Mouse (Mus musculus): ENCODE data around the gene Myb. TPM values are rescaled to one million over a fixed set of nuclear protein-coding genes. Genes with fewer than 3 reads are reported as not detected.

Gene Myb
- polyA plus RNA-seq, 1 experiment: 8.4 TPM

- TF ChIP-seq POLR2A (IDR thresholded peaks at IDR 0.05; ENCODE audit: low read depth, low read length) (no peak), CTCF (IDR thresholded peaks at IDR 0.05; ENCODE audit: extremely low read depth, insufficient read length, insufficient replicate concordance, low read depth, low read length) (no peak)
- Histone ChIP-seq H3K27ac (ENCODE audit: insufficient read depth, low read depth, low read length) (no peak overlapping the region), H3K4me1 (ENCODE audit: control insufficient read depth, insufficient read depth, insufficient read length, low read length) (no peaks in the 10 kb centered on the region), H3K4me3 (ENCODE audit: low read depth, low read length) (no peak overlapping the region), H3K36me3 (ENCODE audit: control insufficient read depth, insufficient read depth, low read length) (no peaks in the 10 kb centered on the region), H3K27me3 (ENCODE audit: control insufficient read depth, insufficient read depth, low read length) (no peaks in the 10 kb centered on the region)
- WGBS: 92% methylated on average over 8 of the region's 8 CpGs
Measured at GRCm38 (mm10) chr10:21168466-21168865, 7.7 kb upstream of the Myb start.

DNA sequence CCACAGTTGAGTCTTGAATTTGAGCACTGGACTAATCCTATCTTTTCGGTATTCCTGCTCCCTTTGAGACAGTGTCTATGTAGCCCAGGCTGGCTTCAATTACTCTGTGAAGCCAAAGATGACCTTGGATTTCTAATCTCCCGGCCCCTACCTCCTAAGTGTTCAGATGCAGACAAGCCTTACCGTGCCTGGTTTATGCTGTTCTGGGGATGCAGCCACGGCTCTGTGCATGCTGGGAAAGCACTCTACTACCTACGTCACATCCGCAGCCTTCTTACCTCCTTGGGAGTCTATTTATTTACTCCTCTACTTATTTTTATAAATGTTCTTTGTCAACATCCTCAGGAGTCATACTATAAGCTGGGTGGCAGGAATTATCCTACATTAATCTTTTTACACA lies 7.1 kb upstream of the Myb start:
- WGBS: 95% methylated on average over 6 of the region's 6 CpGs
- no peak overlapping the region for H3K27ac ChIP-seq (ENCODE audit: insufficient read depth, low read depth, low read length)
- TF ChIP-seq POLR2A (IDR thresholded peaks at IDR 0.05; ENCODE audit: low read depth, low read length) (no peak), CTCF (IDR thresholded peaks at IDR 0.05; ENCODE audit: extremely low read depth, insufficient read length, insufficient replicate concordance, low read depth, low read length) (no peak)
- H3K4me1 ChIP-seq (ENCODE audit: control insufficient read depth, insufficient read depth, insufficient read length, low read length): no peaks in the 10 kb centered on the region
- H3K27me3 ChIP-seq (ENCODE audit: control insufficient read depth, insufficient read depth, low read length): no peaks in the 10 kb centered on the region
- no peak overlapping the region for H3K4me3 ChIP-seq (ENCODE audit: low read depth, low read length)
- H3K36me3 ChIP-seq (ENCODE audit: control insufficient read depth, insufficient read depth, low read length): no peaks in the 10 kb centered on the region

DNA sequence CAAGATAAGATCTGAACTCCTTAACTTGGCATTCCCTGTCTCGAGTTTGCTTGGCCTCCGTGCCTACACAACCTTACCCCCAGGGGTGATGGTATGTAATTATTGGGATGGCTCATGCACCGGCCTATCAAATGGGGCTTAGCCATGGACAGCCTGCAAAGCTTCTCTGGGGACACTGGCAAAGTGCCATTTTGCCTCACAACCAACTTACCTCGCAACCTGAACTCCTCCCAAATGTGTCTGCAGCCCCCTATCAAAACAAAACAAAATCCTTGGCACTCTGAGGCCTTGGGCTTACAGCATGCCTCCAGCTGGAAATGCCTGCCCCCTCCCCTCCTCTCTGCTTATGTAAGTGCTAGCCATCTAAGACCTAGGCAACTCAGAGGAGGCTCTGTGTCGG lies 6.4 kb upstream of the Myb start:
- H3K27ac ChIP-seq (ENCODE audit: insufficient read depth, low read depth, low read length): no peak overlapping the region
- no peak for TF ChIP-seq POLR2A (IDR thresholded peaks at IDR 0.05; ENCODE audit: low read depth, low read length)
- TF ChIP-seq CTCF (IDR thresholded peaks at IDR 0.05; ENCODE audit: extremely low read depth, insufficient read length, insufficient replicate concordance, low read depth, low read length): no peak
- no peaks in the 10 kb centered on the region for H3K36me3 ChIP-seq (ENCODE audit: control insufficient read depth, insufficient read depth, low read length)
- H3K4me1 ChIP-seq (ENCODE audit: control insufficient read depth, insufficient read depth, insufficient read length, low read length): no peaks in the 10 kb centered on the region
- H3K4me3 ChIP-seq (ENCODE audit: low read depth, low read length): no peak overlapping the region
- H3K27me3 ChIP-seq (ENCODE audit: control insufficient read depth, insufficient read depth, low read length): no peaks in the 10 kb centered on the region
- 93% methylated on average over 5 of the region's 5 CpGs for WGBS

GRCm38 (mm10) chr10:21165411-21165810 lies 4.6 kb upstream of the Myb start:
- peaks cover 8% of the 10 kb centered on the region; the same call in 1 of the 2 replicates for H3K27me3 ChIP-seq (ENCODE audit: control insufficient read depth, insufficient read depth, low read length)
- no peak for TF ChIP-seq POLR2A (IDR thresholded peaks at IDR 0.05; ENCODE audit: low read depth, low read length)
- TF ChIP-seq CTCF (IDR thresholded peaks at IDR 0.05; ENCODE audit: extremely low read depth, insufficient read length, insufficient replicate concordance, low read depth, low read length): no peak
- no peaks in the 10 kb centered on the region for H3K36me3 ChIP-seq (ENCODE audit: control insufficient read depth, insufficient read depth, low read length)
- no peak overlapping the region for H3K27ac ChIP-seq (ENCODE audit: insufficient read depth, low read depth, low read length)
- WGBS: 99% methylated on average over 4 of the region's 4 CpGs
- H3K4me3 ChIP-seq (ENCODE audit: low read depth, low read length): no peak overlapping the region
- no peaks in the 10 kb centered on the region; the same call in 1 of the 2 replicates for H3K4me1 ChIP-seq (ENCODE audit: control insufficient read depth, insufficient read depth, insufficient read length, low read length)

DNA sequence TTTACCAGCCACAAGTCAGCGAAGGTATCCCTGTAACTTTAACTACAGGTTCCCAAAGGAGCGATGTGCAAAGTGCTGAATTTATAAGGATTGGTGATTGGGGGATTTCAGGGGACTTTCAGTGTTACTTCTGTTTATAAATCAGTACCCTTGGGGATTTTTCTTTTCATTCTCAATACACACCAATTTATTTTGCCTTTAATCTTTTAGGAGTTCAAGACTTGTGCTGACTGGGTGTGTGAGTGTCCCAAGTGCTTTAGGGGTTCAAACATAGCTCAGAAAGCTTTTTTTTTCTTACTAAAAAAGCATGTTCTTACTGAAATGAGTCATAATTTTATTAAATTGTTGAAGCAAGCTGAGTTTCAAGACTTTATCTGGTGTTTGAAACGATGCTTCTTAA lies 1.3 kb upstream of the Myb start:
- H3K4me3 ChIP-seq (ENCODE audit: low read depth, low read length): no peak overlapping the region
- TF ChIP-seq POLR2A (IDR thresholded peaks at IDR 0.05; ENCODE audit: low read depth, low read length) (no peak), CTCF (IDR thresholded peaks at IDR 0.05; ENCODE audit: extremely low read depth, insufficient read length, insufficient replicate concordance, low read depth, low read length) (no peak)
- no peaks in the 10 kb centered on the region for H3K36me3 ChIP-seq (ENCODE audit: control insufficient read depth, insufficient read depth, low read length)
- 82% methylated on average over 3 of the region's 3 CpGs for WGBS
- H3K27me3 ChIP-seq (ENCODE audit: control insufficient read depth, insufficient read depth, low read length): peaks cover 8% of the 10 kb centered on the region
- no peak overlapping the region for H3K27ac ChIP-seq (ENCODE audit: insufficient read depth, low read depth, low read length)
- no peaks in the 10 kb centered on the region; the same call in 1 of the 2 replicates for H3K4me1 ChIP-seq (ENCODE audit: control insufficient read depth, insufficient read depth, insufficient read length, low read length)

- TF ChIP-seq CTCF (IDR thresholded peaks at IDR 0.05; ENCODE audit: extremely low read depth, insufficient read length, insufficient replicate concordance, low read depth, low read length) (no peak), POLR2A (IDR thresholded peaks at IDR 0.05; ENCODE audit: low read depth, low read length) (no peak)
- peak overlapping the region; percentile 95 for H3K4me3 ChIP-seq (ENCODE audit: low read depth, low read length)
- H3K27me3 ChIP-seq (ENCODE audit: control insufficient read depth, insufficient read depth, low read length): peaks cover 8% of the 10 kb centered on the region
- 4% methylated on average over 20 of the region's 20 CpGs for WGBS
- no peak overlapping the region for H3K27ac ChIP-seq (ENCODE audit: insufficient read depth, low read depth, low read length)
- H3K36me3 ChIP-seq (ENCODE audit: control insufficient read depth, insufficient read depth, low read length): no peaks in the 10 kb centered on the region
- H3K4me1 ChIP-seq (ENCODE audit: control insufficient read depth, insufficient read depth, insufficient read length, low read length): no peaks in the 10 kb centered on the region; the same call in 1 of the 2 replicates
Measured at GRCm38 (mm10) chr10:21161359-21162094, 743 bp upstream of the Myb start.

DNA sequence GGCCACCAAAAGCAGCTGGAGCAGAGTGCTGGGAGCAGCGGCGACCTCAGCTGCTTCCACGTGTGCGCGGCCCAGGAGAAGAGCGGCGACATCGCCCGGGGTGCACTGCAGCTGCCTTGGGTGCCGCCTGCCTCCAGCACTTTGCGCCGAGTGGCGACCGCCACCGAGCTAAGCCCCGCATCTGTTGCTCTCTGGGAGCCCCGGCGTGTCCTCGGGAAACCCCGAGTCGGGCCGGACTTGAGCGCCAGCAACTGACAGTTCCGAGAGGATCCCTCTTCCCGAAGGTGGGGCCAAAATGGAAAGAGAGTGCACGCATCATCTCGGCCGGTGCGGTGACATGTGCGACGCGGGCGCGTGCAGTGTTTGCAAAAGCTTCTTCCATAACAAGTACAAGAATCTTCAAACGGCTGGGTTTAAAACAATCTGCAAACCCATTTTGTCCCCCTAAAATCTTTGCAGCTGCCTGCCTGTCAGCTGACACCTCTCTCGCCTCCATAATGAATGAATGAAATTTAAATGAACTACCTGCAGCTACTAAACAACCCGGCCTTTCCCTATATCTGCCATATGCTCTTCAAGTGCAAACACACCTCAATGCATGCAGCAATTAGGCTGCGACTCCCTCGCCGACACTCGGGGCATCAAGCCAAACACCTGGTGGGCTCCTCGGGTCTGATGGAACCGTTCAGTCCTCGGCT lies 938 bp downstream of the Myb start:
- H3K27ac ChIP-seq (ENCODE audit: insufficient read depth, low read depth, low read length): peak overlapping the region; percentile 81
- H3K4me1 ChIP-seq (ENCODE audit: control insufficient read depth, insufficient read depth, insufficient read length, low read length): no peaks in the 10 kb centered on the region; the same call in none of the 2 replicates
- peaks cover 8% of the 10 kb centered on the region for H3K27me3 ChIP-seq (ENCODE audit: control insufficient read depth, insufficient read depth, low read length)
- TF ChIP-seq CTCF (IDR thresholded peaks at IDR 0.05; ENCODE audit: extremely low read depth, insufficient read length, insufficient replicate concordance, low read depth, low read length) (no peak), POLR2A (IDR thresholded peaks at IDR 0.05; ENCODE audit: low read depth, low read length) (no peak)
- H3K36me3 ChIP-seq (ENCODE audit: control insufficient read depth, insufficient read depth, low read length): peaks cover 2% of the 10 kb centered on the region
- H3K4me3 ChIP-seq (ENCODE audit: low read depth, low read length): peak overlapping the region; percentile 95
- under 1% methylated on average over 44 of the region's 44 CpGs for WGBS
